Mouse (Mus musculus) brain, embryonic 14.5 days (tissue): ENCODE measurements at regions not wholly inside any gene's neighbourhood (a gene's known extent, or its start where the extent isn't known, plus 50 kb on each side); places are given as distances from the start of the nearest gene placed in this dataset.

Source experiments
- CTCF ChIP-seq: fragments of 200-500 bp; IDR thresholded peaks from 2 replicates; pipeline ENCODE4 v1.5.1; 2012; ENCODE audit warnings: inconsistent platforms, mild to moderate bottlenecking, moderate library complexity, borderline replicate concordance; ENCODE audit not compliant: insufficient read depth, insufficient read length; ENCODE audit errors: extremely low read depth
- POLR2A ChIP-seq: fragments of 200-500 bp; IDR thresholded peaks from 2 replicates; pipeline ENCODE4 v1.6.1; 2012; ENCODE audit warnings: mild to moderate bottlenecking, inconsistent platforms, borderline replicate concordance; ENCODE audit not compliant: poor library complexity, insufficient read depth, insufficient read length, severe bottlenecking; ENCODE audit errors: extremely low read depth

DNA sequence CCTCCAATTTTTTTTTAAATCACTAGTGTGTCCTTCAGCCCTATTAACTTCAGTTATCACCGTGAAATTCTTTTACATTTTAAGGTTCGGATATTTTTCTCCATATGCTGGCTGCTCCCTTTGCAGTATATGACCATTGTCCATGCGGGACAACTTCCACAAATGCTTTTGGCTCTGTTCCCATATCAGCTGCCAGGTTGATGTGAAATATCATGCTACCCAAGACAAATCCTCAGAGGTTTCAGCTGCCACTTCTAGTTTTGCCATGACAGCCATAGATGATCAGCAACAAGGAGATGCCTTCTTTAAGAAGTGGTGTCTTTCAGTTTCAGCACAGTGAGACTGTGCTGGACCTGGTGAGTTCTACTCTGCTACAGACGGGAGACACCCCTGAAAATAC is 457.2 kb upstream of the Ccdc54 start:
- no peak for TF ChIP-seq CTCF
- TF ChIP-seq POLR2A = no peak
